Mouse (Mus musculus) heart, embryonic 14.5 days (tissue): ENCODE data around the gene Actl6b. TPM values are rescaled to one million over a fixed set of nuclear protein-coding genes. Genes with fewer than 3 reads are reported as not detected.

Source experiments
- ATAC-seq: fragments of 200-750 bp; cut with Nextera tagmentation; 2 replicates; pipeline ENCODE4 v1.8.0; 2017; ENCODE audit warnings: low read depth, moderate TSS enrichment; ENCODE audit not compliant: insufficient number of reproducible peaks, insufficient read depth, low FRiP score
- H3K27ac ChIP-seq, 2 experiments: fragments of 200-500 bp in 1 of 2; fragments of 300-500 bp in 1 of 2; sonication (generic) in 1 of 2; replicated peaks in 1 of 2; 2 replicates each; pipeline ENCODE4 v1.5.1; 2012 to 2014; ENCODE audit warnings: low read depth in 2 of 2, low read length in 2 of 2, control low read depth in 1 of 2, mild to moderate bottlenecking in 1 of 2, mixed read lengths in 1 of 2; ENCODE audit not compliant: control insufficient read depth in 1 of 2, insufficient read depth in 1 of 2
- H3K27me3 ChIP-seq: fragments of 300-500 bp; sonication (generic); 2 replicates; pipeline ENCODE4 v1.6.1; 2014; ENCODE audit warnings: mild to moderate bottlenecking, low read length, control low read depth; ENCODE audit not compliant: control insufficient read depth, insufficient read depth
- H3K36me3 ChIP-seq: fragments of 300-500 bp; sonication (generic); 2 replicates; pipeline ENCODE4 v1.6.1; 2014; ENCODE audit warnings: mild to moderate bottlenecking, control low read depth, low read length, mixed read lengths; ENCODE audit not compliant: control insufficient read depth, insufficient read depth
- H3K4me1 ChIP-seq, 2 experiments: fragments of 200-500 bp in 1 of 2; fragments of 300-500 bp in 1 of 2; sonication (generic) in 1 of 2; 2 replicates each; pipeline ENCODE4 v1.6.1; 2012 to 2014; ENCODE audit warnings: low read length in 2 of 2, control low read depth in 1 of 2, mixed read lengths in 1 of 2; ENCODE audit not compliant: control insufficient read depth in 2 of 2, insufficient read depth in 2 of 2
- H3K4me2 ChIP-seq: fragments of 300-500 bp; sonication (generic); 2 replicates; pipeline ENCODE4 v1.6.1; 2014; ENCODE audit warnings: mild to moderate bottlenecking, low read length
- H3K4me3 ChIP-seq, 2 experiments: fragments of 200-500 bp in 1 of 2; fragments of 300-500 bp in 1 of 2; sonication (generic) in 1 of 2; 2 replicates each; pipeline ENCODE4 v1.5.1; 2012 to 2014; ENCODE audit warnings: low read length in 2 of 2, mild to moderate bottlenecking in 2 of 2, control low read depth in 1 of 2, low read depth in 1 of 2, moderate library complexity in 1 of 2; ENCODE audit not compliant: control insufficient read depth in 1 of 2, insufficient read depth in 1 of 2
- H3K9ac ChIP-seq: fragments of 300-500 bp; sonication (generic); 2 replicates; pipeline ENCODE4 v1.6.1; 2014; ENCODE audit warnings: mild to moderate bottlenecking, low read length
- H3K9me3 ChIP-seq: fragments of 300-500 bp; sonication (generic); 2 replicates; pipeline ENCODE4 v1.6.1; 2016; ENCODE audit warnings: low read length, control low read depth; ENCODE audit not compliant: control insufficient read depth
- WGBS: fragments of 180-500 bp; shearing (Covaris S2); extraction: QIAGEN DNeasy Blood & Tissue Kit; methylation state at CpG from one replicate; pipeline ENCODE4 v1.1.7; 2014; 5-methylcytosine and 5-hydroxymethylcytosine counted together
- polyA plus RNA-seq: library from polyadenylated mRNA; unstranded; fragments of >200 nt; fragmentation: Nextera tagmentation; extraction: Ambion mirVana; gene quantifications from 2 replicates; pipeline ENCODE4 v1.2.1, GENCODE M21; 2014

Gene Actl6b
- polyA plus RNA-seq, 1 experiment from 2014 or later = 0.31 TPM

GRCm38 (mm10) chr5:137513951-137514721, 39.2 kb upstream of the Actl6b start:
- peaks cover 31% of the 10 kb centered on the region for H3K36me3 ChIP-seq
- H3K27me3 ChIP-seq = no peaks in the 10 kb centered on the region
- H3K4me3 ChIP-seq = no peak overlapping the region
- no peak overlapping the region for H3K4me2 ChIP-seq
- H3K9ac ChIP-seq = no peak overlapping the region
- peaks cover 7 to 38% of the 10 kb centered on the region in 2 experiments for H3K4me1 ChIP-seq
- no peak for ATAC-seq
- WGBS = 77% methylated on average over 12 of the region's 12 CpGs
- H3K27ac ChIP-seq = no peak overlapping the region
- no peaks in the 10 kb centered on the region for H3K9me3 ChIP-seq

GRCm38 (mm10) chr5:137514811-137515210, 38.5 kb upstream of the Actl6b start:
- peaks cover 38% of the 10 kb centered on the region for H3K36me3 ChIP-seq
- ATAC-seq = no peak
- H3K4me1 ChIP-seq = peaks cover 5 to 38% of the 10 kb centered on the region in 2 experiments
- H3K4me3 ChIP-seq = no peak overlapping the region
- no peaks in the 10 kb centered on the region for H3K27me3 ChIP-seq
- WGBS = 81% methylated on average over 3 of the region's 3 CpGs
- H3K9ac ChIP-seq = no peak overlapping the region
- no peak overlapping the region for H3K4me2 ChIP-seq
- no peak overlapping the region for H3K27ac ChIP-seq
- H3K9me3 ChIP-seq = no peaks in the 10 kb centered on the region

GRCm38 (mm10) chr5:137518436-137518835, 34.9 kb upstream of the Actl6b start, which contains the start of gene Gigyf1:
Gigyf1 (plus strand) TSS chr5:137518548.
- Histone ChIP-seq H3K27me3 (no peaks in the 10 kb centered on the region), H3K4me1 (peaks cover 0 to 14% of the 10 kb centered on the region in 2 experiments; a peak in 3 of 4 replicates), H3K27ac (no peak within 1 kb of the TSS), H3K4me2 (no peak within 1 kb of the TSS), H3K36me3 (peaks cover 74% of the 10 kb centered on the region), H3K9ac (no peak within 1 kb of the TSS), H3K9me3 (no peaks in the 10 kb centered on the region), H3K4me3 (no peak within 1 kb of the TSS)
- 76% methylated on average over 5 of the region's 5 CpGs for WGBS
- no peak for ATAC-seq

GRCm38 (mm10) chr5:137519691-137520550, 33.4 kb upstream of the Actl6b start:
- Histone ChIP-seq H3K27ac (no peak overlapping the region), H3K9ac (no peak overlapping the region), H3K9me3 (no peaks in the 10 kb centered on the region), H3K27me3 (no peaks in the 10 kb centered on the region), H3K36me3 (peaks cover 79% of the 10 kb centered on the region), H3K4me1 (no peaks in the 10 kb centered on the region), H3K4me2 (no peak overlapping the region), H3K4me3 (no peak overlapping the region)
- ATAC-seq = no peak
- 89% methylated on average over 27 of the region's 27 CpGs for WGBS

- Histone ChIP-seq H3K36me3 (peaks cover 99% of the 10 kb centered on the region), H3K4me1 (peaks cover 3 to 6% of the 10 kb centered on the region in 2 experiments), H3K9ac (no peak overlapping the region), H3K4me2 (no peak overlapping the region), H3K9me3 (no peaks in the 10 kb centered on the region), H3K27me3 (no peaks in the 10 kb centered on the region), H3K4me3 (no peak overlapping the region), H3K27ac (no peak overlapping the region)
- 76% methylated on average over 9 of the region's 9 CpGs for WGBS
- no peak for ATAC-seq
Observed at GRCm38 (mm10) chr5:137521861-137522260, 31.5 kb upstream of the Actl6b start.

- ATAC-seq = no peak
- no peak overlapping the region for H3K27ac ChIP-seq
- H3K4me3 ChIP-seq = no peak overlapping the region
- H3K4me1 ChIP-seq = peaks cover 3 to 6% of the 10 kb centered on the region in 2 experiments
- H3K9ac ChIP-seq = no peak overlapping the region
- 72% methylated on average over 11 of the region's 11 CpGs for WGBS
- H3K27me3 ChIP-seq = no peaks in the 10 kb centered on the region
- no peaks in the 10 kb centered on the region for H3K9me3 ChIP-seq
- no peak overlapping the region for H3K4me2 ChIP-seq
- H3K36me3 ChIP-seq = peaks cover 100% of the 10 kb centered on the region
Observed at GRCm38 (mm10) chr5:137522711-137523110, 30.6 kb upstream of the Actl6b start.

GRCm38 (mm10) chr5:137523396-137524250, 29.7 kb upstream of the Actl6b start:
- no peak for ATAC-seq
- Histone ChIP-seq H3K9ac (no peak overlapping the region), H3K4me1 (peaks cover 3 to 6% of the 10 kb centered on the region in 2 experiments), H3K9me3 (no peaks in the 10 kb centered on the region), H3K27ac (no peak overlapping the region), H3K27me3 (no peaks in the 10 kb centered on the region), H3K36me3 (peaks cover 100% of the 10 kb centered on the region), H3K4me3 (no peak overlapping the region), H3K4me2 (no peak overlapping the region)
- WGBS = 82% methylated on average over 25 of the region's 25 CpGs
